Mouse (Mus musculus) lung, adult 2 months (tissue): ENCODE results near the gene Kifc3.

ENCODE experiments used
- CTCF ChIP-seq: fragments of 200-500 bp; IDR thresholded peaks from 2 replicates; pipeline ENCODE4 v1.5.1; 2011; ENCODE audit warnings: mild to moderate bottlenecking, low read length, control low read depth; ENCODE audit not compliant: insufficient read depth
- POLR2A ChIP-seq: fragments of 200-500 bp; IDR thresholded peaks from 2 replicates; pipeline ENCODE4 v1.6.1; 2011; ENCODE audit warnings: low read depth, mild to moderate bottlenecking, control low read depth, low read length, borderline replicate concordance; ENCODE audit errors: extremely low read depth

GRCm38 (mm10) chr8:95126497-95126896 lies 76.1 kb downstream of the Kifc3 start:
- TF ChIP-seq POLR2A (no peak), CTCF (no peak)
